9 mouse cellular contexts compared by ENCODE assay signal in the genomic region with DNA sequence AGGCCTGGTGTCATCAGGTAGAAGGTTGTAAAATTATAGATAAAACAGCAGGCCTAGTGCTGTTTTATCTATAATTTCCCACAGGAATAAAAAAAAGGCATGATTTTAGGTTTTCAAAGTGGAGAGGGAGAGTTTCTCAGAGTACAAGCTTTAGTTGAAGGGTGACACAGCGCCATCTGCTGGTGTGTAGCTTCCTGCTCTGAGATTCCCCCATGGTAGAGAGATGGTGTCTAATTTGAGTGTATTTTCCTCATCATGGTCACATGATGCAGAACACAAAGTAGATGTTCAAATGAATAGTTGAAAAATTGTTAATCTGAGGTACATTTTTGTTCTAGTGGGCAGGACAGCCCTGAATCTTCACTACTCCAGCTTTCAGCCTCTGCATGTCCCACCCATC. TPM values are rescaled to one million over a fixed set of nuclear protein-coding genes. Genes with fewer than 3 reads are reported as not detected.
DNase-seq lines count a peak whose midpoint lies in the region; ATAC-seq and TF ChIP-seq lines count a peak whose summit lies in the region.
"Had no signal": no experiment of that assay in that cellular context is flagged by ENCODE, and none has a peak within 500 bp of the region (broad histone marks: within the 10 kb centered on the region; RNA-seq: fewer than 3 reads in every experiment).

No protein-coding gene starts in this region.

- no peaks in the 10 kb centered on the region for H3K79me2 ChIP-seq in liver, adult 2 months (ENCODE audit: control insufficient read depth, insufficient read depth, low read length)

- POLR2A ChIA-PET in Patski (lab: Charles Lee) = no interaction called here

- no peak overlapping the region for H3K4me2 ChIP-seq in liver, embryonic 11.5 days
- H3K4me2 ChIP-seq: neural tube, embryonic 12.5 days had no signal

- H3K9me3 ChIP-seq in liver, embryonic 11.5 days (ENCODE audit: control insufficient read depth, low read length) = no peaks in the 10 kb centered on the region
- H3K9me3 ChIP-seq: neural tube, embryonic 12.5 days had no signal

- H3K27ac ChIP-seq in liver, adult 2 months (replicated peaks; ENCODE audit: insufficient read depth, low read depth, low read length) = peak overlapping the region; percentile 86; the same call in 1 of the 2 replicates
- H3K27ac ChIP-seq in liver, embryonic 11.5 days (ENCODE audit: low read depth, low read length) = no peak overlapping the region
- H3K27ac ChIP-seq: neural tube, embryonic 12.5 days had no signal

- H3K4me1 ChIP-seq in liver, adult 2 months (ENCODE audit: control insufficient read depth, insufficient read depth, low read length) = peaks cover 14% of the 10 kb centered on the region
- H3K4me1 ChIP-seq in liver, embryonic 11.5 days (replicated peaks; ENCODE audit: control insufficient read depth, insufficient read depth, low read length) = no peaks in the 10 kb centered on the region
- H3K4me1 ChIP-seq: neural tube, embryonic 12.5 days had no signal

- 11% methylated on average over 1 of the region's 1 CpGs for WGBS in liver, adult 2 months
- 23% methylated on average over 1 of the region's 1 CpGs for WGBS in liver, embryonic 11.5 days

- DNase-seq in liver, adult 2 months (ENCODE audit: extremely low read depth, low read depth, low spot score) = peak; percentile 74
- no peak for DNase-seq in liver, embryonic 11.5 days (ENCODE audit: low spot score)
- DNase-seq in Patski (ENCODE audit: low read depth, low spot score) = no peak
- DNase-seq in cerebellum, adult 8-10 months = peak; percentile 39
- peak; percentile 13 to 36 for DNase-seq in heart, adult 9 months (ENCODE audit: low spot score in 2 of 2)
- peak; percentile 49 to 61 for DNase-seq in layer of hippocampus, postnatal 36 days
- peak; percentile 71 for DNase-seq in naive thymus-derived CD4-positive, alpha-beta T cell, adult 2 months (ENCODE audit: low read depth)

- TF ChIP-seq POLR2A in liver, adult 2 months (IDR thresholded peaks at IDR 0.05; ENCODE audit: extremely low read depth, insufficient read depth, low read length) = no peak

- no peak for ATAC-seq in liver, embryonic 11.5 days (replicated peaks; ENCODE audit: low FRiP score)
- no peak for ATAC-seq in Patski
- no peak; the same call in 1 of the 2 replicates for ATAC-seq in erythroblast, adult 5-6 weeks (replicated peaks; ENCODE audit: low FRiP score, poor library complexity, severe bottlenecking)

- H3K36me3 ChIP-seq in liver, adult 2 months (ENCODE audit: control insufficient read depth, insufficient read depth, low read length) = peaks cover 8% of the 10 kb centered on the region
- peaks cover 10% of the 10 kb centered on the region; the same call in 1 of the 2 replicates for H3K36me3 ChIP-seq in liver, embryonic 11.5 days (ENCODE audit: control insufficient read depth, insufficient read depth, low read length)

- in situ Hi-C loops in Patski (cut with MboI; ENCODE audit: low pct_unique_long_range_greater_than_20kb) = no loop called here

- CTCF ChIA-PET in Patski (lab: Charles Lee) = interaction anchor here (1.3 kb wide), 1 partner anchor 25 kb away, joined by 3 read pairs; no protein-coding TSS in a partner anchor

- H3K9ac ChIP-seq in liver, adult 2 months (ENCODE audit: low read depth, low read length) = no peak overlapping the region
- H3K9ac ChIP-seq in liver, embryonic 11.5 days (ENCODE audit: low read depth, low read length) = no peak overlapping the region
- H3K9ac ChIP-seq: neural tube, embryonic 12.5 days had no signal

- no peak overlapping the region for H3K4me3 ChIP-seq in liver, adult 2 months (ENCODE audit: insufficient read depth, low read depth, low read length)
- H3K4me3 ChIP-seq in liver, embryonic 11.5 days (ENCODE audit: low read depth, low read length) = no peak overlapping the region
- H3K4me3 ChIP-seq: neural tube, embryonic 12.5 days had no signal

- peak; percentile 66 for TF ChIP-seq CTCF in liver, adult 2 months (IDR thresholded peaks at IDR 0.05; ENCODE audit: low read depth, low read length)
- TF ChIP-seq CTCF in Patski (IDR thresholded peaks at IDR 0.05) = peak; percentile 80

- no peaks in the 10 kb centered on the region for H3K27me3 ChIP-seq in liver, adult 2 months (ENCODE audit: control insufficient read depth, insufficient read depth, low read length)
- H3K27me3 ChIP-seq in liver, embryonic 11.5 days (replicated peaks; ENCODE audit: control insufficient read depth, insufficient read depth, low read length) = no peaks in the 10 kb centered on the region
- no peaks in the 10 kb centered on the region for H3K27me3 ChIP-seq in Patski
- H3K27me3 ChIP-seq: neural tube, embryonic 12.5 days had no signal

RNA-seq across cellular contexts. Expression of a gene that starts 32.3 kb away (rescaled TPM):
- total RNA-seq in liver, adult 2 months (2014; rRNA removed) = 26.4 and 36.2 TPM in 2 replicates
- polyA plus RNA-seq in liver, adult 2 months (2012; rRNA removed) = 10.7 and 11.3 TPM in 2 replicates
- polyA plus RNA-seq in liver, embryonic 11.5 days (2014; fragmentation: Nextera tagmentation; extraction: Ambion mirVana) = 9.5 and 10.3 TPM in 2 replicates
- polyA plus RNA-seq in Patski (2021) = 23.4 TPM
- total RNA-seq in layer of hippocampus, postnatal 36 days (2021) = 100 to 1,000 TPM; 130 to 136 TPM
- 37.2 and 40.7 TPM in 2 replicates for total RNA-seq in erythroblast, adult 5-6 weeks (2015; ENCODE audit: low replicate concordance)
- 42.6 and 49.3 TPM in 2 replicates for total RNA-seq in erythroblast, adult 5-6 weeks (2017; ENCODE audit: low replicate concordance)

RNA-seq across cellular contexts. Expression of a gene that starts 32.4 kb away (rescaled TPM):
- total RNA-seq in liver, adult 2 months (2014; rRNA removed) = 9.4 and 12.3 TPM in 2 replicates
- 14.4 and 14.5 TPM in 2 replicates for polyA plus RNA-seq in liver, adult 2 months (2012; rRNA removed)
- polyA plus RNA-seq in liver, embryonic 11.5 days (2014; fragmentation: Nextera tagmentation; extraction: Ambion mirVana) = 78.2 and 85.2 TPM in 2 replicates
- polyA plus RNA-seq in Patski (2021) = 81.0 TPM
- 10 to 100 TPM; 27.2 to 31.6 TPM for total RNA-seq in layer of hippocampus, postnatal 36 days (2021)
- 20.9 and 22.4 TPM in 2 replicates for total RNA-seq in erythroblast, adult 5-6 weeks (2015; ENCODE audit: low replicate concordance)
- 55.9 and 57.4 TPM in 2 replicates for total RNA-seq in erythroblast, adult 5-6 weeks (2017; ENCODE audit: low replicate concordance)

Comparison
In these comparisons a context has a peak if more than half of its experiments do, and no peak if none do; other contexts are left out.
1. DNase-seq: peak in liver, adult 2 months (single experiment), cerebellum, adult 8-10 months (single experiment), heart, adult 9 months (2 of 2), layer of hippocampus, postnatal 36 days (2 of 2) and naive thymus-derived CD4-positive, alpha-beta T cell, adult 2 months (single experiment); none in liver, embryonic 11.5 days (single experiment) and Patski (single experiment).